Mouse (Mus musculus): Measurements from ENCODE around the gene Phc1. TPM values are rescaled to one million over a fixed set of nuclear protein-coding genes. Genes with fewer than 3 reads are reported as not detected.
A peak's percentile ranks its signal among the peaks of the same experiment; 100 is the strongest.

Gene Phc1
- polyA plus RNA-seq, 1 experiment from 2014 or later = 17.1 TPM

- no peak overlapping the region for H3K27ac ChIP-seq (ENCODE audit: low read depth, low read length)
- H3K27me3 ChIP-seq (ENCODE audit: control insufficient read depth, insufficient read depth, low read length) = no peaks in the 10 kb centered on the region
- H3K9me3 ChIP-seq (replicated peaks; ENCODE audit: control insufficient read depth, low read length) = no peaks in the 10 kb centered on the region
- no peaks in the 10 kb centered on the region for H3K36me3 ChIP-seq (ENCODE audit: control insufficient read depth, insufficient read depth, low read length)
- H3K4me1 ChIP-seq (ENCODE audit: control insufficient read depth, insufficient read depth, low read length) = peaks cover under 1% of the 10 kb centered on the region; the same call in 1 of the 2 replicates
- H3K4me2 ChIP-seq = no peak overlapping the region; the same call in 1 of the 2 replicates
- H3K4me3 ChIP-seq (ENCODE audit: low read depth, low read length) = no peak overlapping the region
- ATAC-seq (replicated peaks; ENCODE audit: insufficient number of reproducible peaks, low FRiP score, low TSS enrichment) = no peak
- H3K9ac ChIP-seq (ENCODE audit: low read depth, low read length) = no peak overlapping the region
- WGBS (ENCODE audit: insufficient replicate concordance) = 35% methylated on average over 6 of the region's 6 CpGs
These were observed 36.0 kb downstream of the Phc1 start for GRCm38 (mm10) chr6:122304355-122304754.

GRCm38 (mm10) chr6:122303526-122303925, 36.8 kb downstream of the Phc1 start:
- Histone ChIP-seq H3K27ac (ENCODE audit: low read depth, low read length) (no peak overlapping the region), H3K36me3 (ENCODE audit: control insufficient read depth, insufficient read depth, low read length) (no peaks in the 10 kb centered on the region), H3K9me3 (replicated peaks; ENCODE audit: control insufficient read depth, low read length) (no peaks in the 10 kb centered on the region), H3K4me2 (peak overlapping the region; percentile 43), H3K27me3 (ENCODE audit: control insufficient read depth, insufficient read depth, low read length) (no peaks in the 10 kb centered on the region), H3K9ac (ENCODE audit: low read depth, low read length) (no peak overlapping the region), H3K4me3 (ENCODE audit: low read depth, low read length) (no peak overlapping the region), H3K4me1 (ENCODE audit: control insufficient read depth, insufficient read depth, low read length) (no peaks in the 10 kb centered on the region)
- WGBS (ENCODE audit: insufficient replicate concordance) = 50% methylated on average over 9 of the region's 9 CpGs
- ATAC-seq (replicated peaks; ENCODE audit: insufficient number of reproducible peaks, low FRiP score, low TSS enrichment) = no peak

- no peaks in the 10 kb centered on the region for H3K9me3 ChIP-seq (replicated peaks; ENCODE audit: control insufficient read depth, low read length)
- no peaks in the 10 kb centered on the region for H3K27me3 ChIP-seq (ENCODE audit: control insufficient read depth, insufficient read depth, low read length)
- no peaks in the 10 kb centered on the region for H3K36me3 ChIP-seq (ENCODE audit: control insufficient read depth, insufficient read depth, low read length)
- no peak overlapping the region for H3K9ac ChIP-seq (ENCODE audit: low read depth, low read length)
- 77% methylated on average over 4 of the region's 4 CpGs for WGBS (ENCODE audit: insufficient replicate concordance)
- ATAC-seq (replicated peaks; ENCODE audit: insufficient number of reproducible peaks, low FRiP score, low TSS enrichment) = no peak
- H3K27ac ChIP-seq (ENCODE audit: low read depth, low read length) = no peak overlapping the region
- H3K4me2 ChIP-seq = no peak overlapping the region
- no peaks in the 10 kb centered on the region for H3K4me1 ChIP-seq (ENCODE audit: control insufficient read depth, insufficient read depth, low read length)
- H3K4me3 ChIP-seq (ENCODE audit: low read depth, low read length) = no peak overlapping the region
These were observed 37.7 kb downstream of the Phc1 start for GRCm38 (mm10) chr6:122302661-122303060.

GRCm38 (mm10) chr6:122302121-122302520, 38.2 kb downstream of the Phc1 start:
- H3K4me2 ChIP-seq = no peak overlapping the region
- no peak overlapping the region for H3K4me3 ChIP-seq (ENCODE audit: low read depth, low read length)
- H3K36me3 ChIP-seq (ENCODE audit: control insufficient read depth, insufficient read depth, low read length) = no peaks in the 10 kb centered on the region
- no peak for ATAC-seq (replicated peaks; ENCODE audit: insufficient number of reproducible peaks, low FRiP score, low TSS enrichment)
- H3K4me1 ChIP-seq (ENCODE audit: control insufficient read depth, insufficient read depth, low read length) = no peaks in the 10 kb centered on the region; the same call in 1 of the 2 replicates
- H3K9ac ChIP-seq (ENCODE audit: low read depth, low read length) = no peak overlapping the region
- no peak overlapping the region for H3K27ac ChIP-seq (ENCODE audit: low read depth, low read length)
- no peaks in the 10 kb centered on the region for H3K27me3 ChIP-seq (ENCODE audit: control insufficient read depth, insufficient read depth, low read length)
- 75% methylated on average over 1 of the region's 1 CpGs for WGBS (ENCODE audit: insufficient replicate concordance)
- H3K9me3 ChIP-seq (replicated peaks; ENCODE audit: control insufficient read depth, low read length) = no peaks in the 10 kb centered on the region

- Histone ChIP-seq H3K4me1 (ENCODE audit: control insufficient read depth, insufficient read depth, low read length) (no peaks in the 10 kb centered on the region; the same call in 1 of the 2 replicates), H3K27ac (ENCODE audit: low read depth, low read length) (no peak overlapping the region), H3K9ac (ENCODE audit: low read depth, low read length) (no peak overlapping the region), H3K27me3 (ENCODE audit: control insufficient read depth, insufficient read depth, low read length) (no peaks in the 10 kb centered on the region), H3K4me2 (no peak overlapping the region), H3K9me3 (replicated peaks; ENCODE audit: control insufficient read depth, low read length) (no peaks in the 10 kb centered on the region), H3K36me3 (ENCODE audit: control insufficient read depth, insufficient read depth, low read length) (no peaks in the 10 kb centered on the region), H3K4me3 (ENCODE audit: low read depth, low read length) (no peak overlapping the region)
- no peak for ATAC-seq (replicated peaks; ENCODE audit: insufficient number of reproducible peaks, low FRiP score, low TSS enrichment)
- 22% methylated on average over 3 of the region's 3 CpGs for WGBS (ENCODE audit: insufficient replicate concordance)
These were observed 40.7 kb downstream of the Phc1 start for GRCm38 (mm10) chr6:122299621-122300133.

GRCm38 (mm10) chr6:122298223-122298609, 42.1 kb downstream of the Phc1 start:
- no peak overlapping the region for H3K4me2 ChIP-seq
- no peaks in the 10 kb centered on the region; the same call in 1 of the 2 replicates for H3K4me1 ChIP-seq (ENCODE audit: control insufficient read depth, insufficient read depth, low read length)
- no peaks in the 10 kb centered on the region for H3K9me3 ChIP-seq (replicated peaks; ENCODE audit: control insufficient read depth, low read length)
- no peak for ATAC-seq (replicated peaks; ENCODE audit: insufficient number of reproducible peaks, low FRiP score, low TSS enrichment)
- H3K4me3 ChIP-seq (ENCODE audit: low read depth, low read length) = no peak overlapping the region; the same call in 1 of the 2 replicates
- H3K9ac ChIP-seq (ENCODE audit: low read depth, low read length) = no peak overlapping the region
- 50% methylated on average over 4 of the region's 4 CpGs for WGBS (ENCODE audit: insufficient replicate concordance)
- no peaks in the 10 kb centered on the region for H3K36me3 ChIP-seq (ENCODE audit: control insufficient read depth, insufficient read depth, low read length)
- H3K27me3 ChIP-seq (ENCODE audit: control insufficient read depth, insufficient read depth, low read length) = no peaks in the 10 kb centered on the region
- H3K27ac ChIP-seq (ENCODE audit: low read depth, low read length) = no peak overlapping the region

- Histone ChIP-seq H3K27me3 (ENCODE audit: control insufficient read depth, insufficient read depth, low read length) (no peaks in the 10 kb centered on the region), H3K36me3 (ENCODE audit: control insufficient read depth, insufficient read depth, low read length) (no peaks in the 10 kb centered on the region), H3K9ac (ENCODE audit: low read depth, low read length) (peak overlapping the region; percentile 74), H3K4me1 (ENCODE audit: control insufficient read depth, insufficient read depth, low read length) (no peaks in the 10 kb centered on the region; the same call in 1 of the 2 replicates), H3K27ac (ENCODE audit: low read depth, low read length) (no peak overlapping the region), H3K4me2 (peak overlapping the region; percentile 76), H3K9me3 (replicated peaks; ENCODE audit: control insufficient read depth, low read length) (no peaks in the 10 kb centered on the region), H3K4me3 (ENCODE audit: low read depth, low read length) (peak overlapping the region; percentile 55)
- WGBS (ENCODE audit: insufficient replicate concordance) = 7% methylated on average over 25 of the region's 25 CpGs
- peak; percentile 47; the same call in 1 of the 2 replicates for ATAC-seq (replicated peaks; ENCODE audit: insufficient number of reproducible peaks, low FRiP score, low TSS enrichment)
These were observed 42.8 kb downstream of the Phc1 start for GRCm38 (mm10) chr6:122297279-122298222.

- Histone ChIP-seq H3K27ac (ENCODE audit: low read depth, low read length) (no peak overlapping the region), H3K36me3 (ENCODE audit: control insufficient read depth, insufficient read depth, low read length) (no peaks in the 10 kb centered on the region), H3K27me3 (ENCODE audit: control insufficient read depth, insufficient read depth, low read length) (no peaks in the 10 kb centered on the region), H3K9ac (ENCODE audit: low read depth, low read length) (peak overlapping the region; percentile 74; the same call in 1 of the 2 replicates), H3K9me3 (replicated peaks; ENCODE audit: control insufficient read depth, low read length) (no peaks in the 10 kb centered on the region), H3K4me2 (peak overlapping the region; percentile 76), H3K4me1 (ENCODE audit: control insufficient read depth, insufficient read depth, low read length) (no peaks in the 10 kb centered on the region; the same call in 1 of the 2 replicates), H3K4me3 (ENCODE audit: low read depth, low read length) (peak overlapping the region; percentile 55)
- WGBS (ENCODE audit: insufficient replicate concordance) = 23% methylated on average over 3 of the region's 3 CpGs
- ATAC-seq (replicated peaks; ENCODE audit: insufficient number of reproducible peaks, low FRiP score, low TSS enrichment) = no peak
These were observed 43.5 kb downstream of the Phc1 start for GRCm38 (mm10) chr6:122296918-122297278.
